Mouse (Mus musculus): Measurements from ENCODE around the gene Ly6g6d.

GRCm38 (mm10) chr17:35102299-35102698, 24.4 kb upstream of the Ly6g6d start:
- TF ChIP-seq POLR2A (IDR thresholded peaks at IDR 0.05; ENCODE audit: insufficient read depth, low read depth, low read length) (no peak), CTCF (IDR thresholded peaks at IDR 0.05) (no peak)

All from heart, adult 2 months (tissue).